Mouse (Mus musculus) stomach, postnatal 0 days (tissue): ENCODE results near the gene Pola1. TPM values are rescaled to one million over a fixed set of nuclear protein-coding genes. Genes with fewer than 3 reads are reported as not detected.

Experiments used
- ATAC-seq: fragments of 200-750 bp; cut with Nextera tagmentation; 2 replicates; pipeline ENCODE4 v1.8.0; 2017; ENCODE audit not compliant: low FRiP score, low TSS enrichment
- DNase-seq: peaks from one replicate; pipeline ENCODE4 v3.0.0-alpha.2; 2016; ENCODE audit warnings: low spot score
- H3K27ac ChIP-seq: fragments of 300-500 bp; sonication (generic); replicated peaks from 2 replicates; pipeline ENCODE4 v1.5.1; 2014; ENCODE audit warnings: mild to moderate bottlenecking, control low read depth
- H3K27me3 ChIP-seq: fragments of 300-500 bp; sonication (generic); 2 replicates; pipeline ENCODE4 v1.6.1; 2014; ENCODE audit warnings: low read length; ENCODE audit not compliant: control insufficient read depth, insufficient read depth
- H3K36me3 ChIP-seq: fragments of 300-500 bp; sonication (generic); 2 replicates; pipeline ENCODE4 v1.6.1; 2014; ENCODE audit warnings: low read length, mixed read lengths; ENCODE audit not compliant: control insufficient read depth, insufficient read depth
- H3K4me1 ChIP-seq: fragments of 300-500 bp; sonication (generic); replicated peaks from 2 replicates; pipeline ENCODE4 v1.6.1; 2014; ENCODE audit warnings: antibody characterized with exemption; ENCODE audit not compliant: control insufficient read depth, insufficient read depth
- H3K4me2 ChIP-seq: fragments of 300-500 bp; sonication (generic); replicated peaks from 2 replicates; pipeline ENCODE4 v1.6.1; 2014; ENCODE audit warnings: low read depth, mild to moderate bottlenecking, control low read depth, moderate library complexity
- H3K4me3 ChIP-seq: fragments of 300-500 bp; sonication (generic); 2 replicates; pipeline ENCODE4 v1.5.1; 2014; ENCODE audit warnings: low read depth, low read length, control low read depth
- H3K9ac ChIP-seq: fragments of 300-500 bp; sonication (generic); 2 replicates; pipeline ENCODE4 v1.6.1; 2014; ENCODE audit warnings: mild to moderate bottlenecking, low read length, control low read depth, mixed read lengths
- H3K9me3 ChIP-seq: fragments of 300-500 bp; sonication (generic); 2 replicates; pipeline ENCODE4 v1.6.1; 2016; ENCODE audit warnings: low read length; ENCODE audit not compliant: control insufficient read depth
- CTCF ChIP-seq: IDR thresholded peaks from 2 replicates; pipeline ENCODE4 v1.5.1; 2016; ENCODE audit warnings: antibody characterized with exemption, low read depth, mild to moderate bottlenecking, moderate library complexity
- EP300 ChIP-seq: optimal IDR thresholded peaks from 2 replicates; pipeline ENCODE3; 2016; ENCODE audit warnings: antibody characterized with exemption
- WGBS: fragments of 180-500 bp; shearing (Covaris S2); extraction: QIAGEN DNeasy Blood & Tissue Kit; methylation state at CpG from one replicate; pipeline ENCODE4 v1.1.7; 2014; 5-methylcytosine and 5-hydroxymethylcytosine counted together
- polyA plus RNA-seq: library from polyadenylated mRNA; unstranded; fragments of >200 nt; fragmentation: Nextera tagmentation; extraction: Ambion mirVana; gene quantifications from 2 replicates; pipeline ENCODE4 v1.2.1, GENCODE M21; 2015

Gene Pola1
- polyA plus RNA-seq, 1 experiment from 2014 or later = 3.7 TPM

GRCm38 (mm10) chrX:93634861-93635375 lies 3.0 kb upstream of the Pola1 start:
- Histone ChIP-seq H3K36me3 (no peaks in the 10 kb centered on the region), H3K27me3 (no peaks in the 10 kb centered on the region), H3K9me3 (no peaks in the 10 kb centered on the region), H3K9ac (no peak overlapping the region), H3K4me1 (no peaks in the 10 kb centered on the region), H3K27ac (no peak overlapping the region), H3K4me2 (no peak overlapping the region), H3K4me3 (no peak overlapping the region)
- TF ChIP-seq CTCF (no peak), EP300 (no peak)
- WGBS = 62% methylated on average over 2 of the region's 2 CpGs
- no peak for ATAC-seq
- DNase-seq = no peak

DNA sequence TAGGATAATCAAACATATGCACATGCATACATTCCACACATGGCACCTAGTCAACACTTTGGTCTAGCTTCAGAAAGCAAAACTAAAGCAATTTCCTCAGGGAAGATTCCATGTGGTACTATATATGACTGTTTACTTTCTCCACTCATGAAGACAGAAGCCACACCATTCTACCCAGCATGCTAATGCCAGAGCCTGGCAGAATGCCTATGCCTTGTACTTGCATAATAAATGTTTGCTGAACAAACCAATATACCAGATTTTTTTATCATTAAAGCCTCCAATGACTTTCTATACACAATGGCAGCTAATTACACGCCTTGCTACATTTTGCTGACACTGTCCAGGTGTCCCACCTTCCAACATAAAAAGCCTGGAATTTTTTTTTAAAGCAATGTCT lies 1.7 kb downstream of the Pola1 start:
- Histone ChIP-seq H3K9ac (no peak overlapping the region), H3K4me1 (no peaks in the 10 kb centered on the region), H3K27me3 (no peaks in the 10 kb centered on the region), H3K27ac (no peak overlapping the region), H3K4me2 (no peak overlapping the region), H3K9me3 (no peaks in the 10 kb centered on the region), H3K4me3 (no peak overlapping the region), H3K36me3 (no peaks in the 10 kb centered on the region)
- WGBS = 56% methylated on average over 1 of the region's 1 CpGs
- DNase-seq = peak; percentile 13
- no peak for ATAC-seq
- no peak for TF ChIP-seq CTCF
- no peak for TF ChIP-seq EP300

DNA sequence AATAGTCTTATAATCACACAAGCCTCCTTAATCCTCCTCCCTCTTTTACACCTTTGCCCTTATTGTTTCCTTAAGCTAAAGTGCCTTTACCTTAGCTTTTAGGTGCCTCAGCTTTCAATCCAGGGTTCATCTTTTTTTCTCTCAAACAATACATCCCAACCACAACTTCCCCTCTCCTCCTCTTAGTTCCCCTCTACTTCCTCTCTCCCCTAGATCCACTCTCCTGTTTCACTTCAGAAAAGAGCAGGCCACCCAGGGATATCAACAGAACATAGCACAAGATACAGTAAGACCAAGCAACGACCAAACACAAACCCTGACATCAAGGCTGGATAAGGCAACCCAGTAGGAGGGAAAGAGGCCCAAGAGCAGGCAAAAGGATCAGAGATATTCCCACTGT lies 29.7 kb downstream of the Pola1 start:
- no peaks in the 10 kb centered on the region for H3K4me1 ChIP-seq
- no peak for DNase-seq

GRCm38 (mm10) chrX:93594283-93594682 lies 37.7 kb downstream of the Pola1 start:
- H3K36me3 ChIP-seq = no peaks in the 10 kb centered on the region
- H3K4me2 ChIP-seq = no peak overlapping the region
- no peak overlapping the region for H3K9ac ChIP-seq
- no peaks in the 10 kb centered on the region for H3K27me3 ChIP-seq
- no peak for DNase-seq
- no peak overlapping the region for H3K27ac ChIP-seq
- no peak for ATAC-seq
- no peaks in the 10 kb centered on the region for H3K9me3 ChIP-seq
- no peaks in the 10 kb centered on the region for H3K4me1 ChIP-seq
- H3K4me3 ChIP-seq = no peak overlapping the region
- no peak for TF ChIP-seq CTCF
- TF ChIP-seq EP300 = no peak
- whole genome bisulfite sequencing = 87% methylated on average over 4 of the region's 4 CpGs

More for the DNA sequence above, 29.7 kb downstream of the Pola1 start:
- H3K4me2 ChIP-seq = no peak overlapping the region
- H3K27me3 ChIP-seq = no peaks in the 10 kb centered on the region
- TF ChIP-seq EP300 (no peak), CTCF (no peak)
- H3K4me3 ChIP-seq = no peak overlapping the region
- H3K27ac ChIP-seq = no peak overlapping the region
- WGBS = 88% methylated on average over 1 of the region's 1 CpGs
- no peak for ATAC-seq
- H3K9ac ChIP-seq = no peak overlapping the region
- H3K36me3 ChIP-seq = no peaks in the 10 kb centered on the region
- no peaks in the 10 kb centered on the region for H3K9me3 ChIP-seq

GRCm38 (mm10) chrX:93580931-93581330 lies 51.0 kb downstream of the Pola1 start:
- no peak overlapping the region for H3K4me2 ChIP-seq
- no peak overlapping the region for H3K27ac ChIP-seq
- 89% methylated on average over 2 of the region's 2 CpGs for WGBS
- no peak overlapping the region for H3K4me3 ChIP-seq
- H3K9ac ChIP-seq = no peak overlapping the region
- H3K27me3 ChIP-seq = no peaks in the 10 kb centered on the region
- ATAC-seq (no peak), DNase-seq (no peak)
- no peaks in the 10 kb centered on the region for H3K4me1 ChIP-seq
- H3K9me3 ChIP-seq = no peaks in the 10 kb centered on the region
- TF ChIP-seq EP300 = no peak
- TF ChIP-seq CTCF = no peak
- no peaks in the 10 kb centered on the region for H3K36me3 ChIP-seq

GRCm38 (mm10) chrX:93557171-93557570 lies 74.8 kb downstream of the Pola1 start:
- H3K27ac ChIP-seq = no peak overlapping the region
- DNase-seq = no peak
- no peaks in the 10 kb centered on the region for H3K27me3 ChIP-seq
- TF ChIP-seq EP300 (no peak), CTCF (peak; percentile 61)
- no peaks in the 10 kb centered on the region for H3K36me3 ChIP-seq
- no peak for ATAC-seq
- no peaks in the 10 kb centered on the region for H3K4me1 ChIP-seq
- no peak overlapping the region for H3K9ac ChIP-seq
- H3K9me3 ChIP-seq = no peaks in the 10 kb centered on the region
- no peak overlapping the region for H3K4me2 ChIP-seq
- 24% methylated on average over 1 of the region's 1 CpGs for WGBS
- no peak overlapping the region for H3K4me3 ChIP-seq
